Mouse (Mus musculus): ENCODE data around the gene Olfr978.
"Not testable (repeated sequence)": the region's sequence is repeated elsewhere in the genome, so short reads cannot be mapped to it uniquely, and the experiment has no call there.

Olfr978 gene

DNA sequence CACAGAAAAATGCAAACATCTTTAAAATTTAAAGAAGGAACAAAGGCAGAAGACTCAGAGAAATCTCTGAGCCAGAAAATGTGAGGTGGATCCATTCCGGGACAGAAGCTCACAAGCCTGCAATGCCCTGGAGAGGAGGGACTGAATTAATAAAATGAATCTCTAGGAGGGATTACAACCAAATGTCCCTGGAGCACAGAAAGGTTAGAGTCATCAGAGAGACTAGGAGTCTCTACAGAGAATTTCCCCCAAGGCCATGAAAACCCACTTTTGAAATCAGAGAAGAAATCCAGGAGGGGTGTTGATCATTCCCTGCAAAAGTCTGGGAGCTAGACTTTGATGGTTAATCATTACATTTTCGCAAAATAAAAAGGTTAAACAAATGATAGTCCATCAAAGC lies at the start of gene Olfr978:
TSS of gene Olfr978 (plus strand) at position 301 of the 400 bp plus-strand sequence.
- no peak for DNase-seq

DNA sequence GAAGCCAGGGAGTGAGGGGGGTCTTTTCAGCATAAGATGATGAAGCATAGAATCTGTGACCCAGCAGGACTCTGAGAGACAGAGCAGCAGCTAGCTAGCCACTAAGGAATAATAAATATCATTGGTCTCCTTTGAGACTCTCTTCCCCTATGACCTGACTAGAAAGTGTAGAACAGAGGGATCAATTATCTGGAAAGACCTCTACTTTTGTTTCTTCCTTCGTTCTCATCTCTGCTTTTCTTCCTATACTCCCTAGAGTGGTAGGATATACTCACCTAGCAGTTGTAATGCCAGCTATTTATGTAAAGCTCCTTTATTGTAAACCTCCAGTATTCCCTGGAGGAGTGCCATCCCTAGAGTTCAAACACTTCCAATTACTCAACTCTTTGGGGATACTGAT lies 40.0 kb upstream of the Olfr978 start, which contains the start of gene Olfr975:
TSS of gene Olfr975 (minus strand) at position 101 of the 400 bp plus-strand sequence.
- DNase-seq, result no peak

DNA sequence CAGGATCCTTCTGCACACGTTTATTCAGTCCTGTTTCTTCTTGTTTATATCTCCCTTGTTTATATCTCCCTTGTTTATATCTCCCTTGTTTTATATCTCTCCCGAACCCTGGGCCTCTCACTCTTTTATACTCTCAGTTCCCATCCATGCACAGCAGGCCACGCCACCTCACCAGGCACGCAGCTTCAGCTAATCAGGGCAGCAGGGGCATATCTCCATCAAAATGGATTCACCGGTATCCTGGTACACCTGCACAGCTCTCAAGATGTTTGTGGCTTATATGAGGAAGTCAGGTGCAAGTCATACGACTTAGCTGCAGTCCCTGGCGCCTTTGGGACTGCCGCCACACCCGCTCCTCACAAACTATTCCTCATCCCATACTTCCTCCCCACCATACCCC lies 30.9 kb upstream of the Olfr978 start, which contains the start of gene Olfr976:
TSS of gene Olfr976 (minus strand) at position 101 of the 400 bp plus-strand sequence.
- DNase-seq, result not testable (repeated sequence)

- DNase-seq, result not testable (repeated sequence)
Observed at GRCm38 (mm10) chr9:39976581-39977145, 15.2 kb upstream of the Olfr978 start.

DNA sequence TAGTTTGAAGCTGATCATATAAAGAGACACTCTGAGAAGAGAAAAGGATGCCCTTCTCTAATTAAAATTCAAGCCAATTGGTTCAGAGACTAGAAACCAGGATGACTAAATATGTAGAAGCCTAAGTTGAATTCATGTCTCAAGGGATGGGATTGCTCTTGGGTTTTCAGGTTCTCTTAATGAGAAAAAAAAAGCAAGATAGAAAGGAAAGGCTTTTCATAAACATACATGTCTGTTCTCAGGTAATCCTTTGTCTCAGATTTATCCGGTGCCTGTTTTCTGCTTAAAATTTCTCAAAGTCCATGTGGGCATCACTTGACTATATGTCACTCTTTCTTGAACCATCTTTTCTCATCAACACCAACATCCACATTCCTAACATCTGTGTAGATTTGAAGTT lies 11.5 kb downstream of the Olfr978 start, which contains the start of gene Olfr979:
TSS of gene Olfr979 (minus strand) at position 101 of the 400 bp plus-strand sequence.
- no peak for DNase-seq

DNA sequence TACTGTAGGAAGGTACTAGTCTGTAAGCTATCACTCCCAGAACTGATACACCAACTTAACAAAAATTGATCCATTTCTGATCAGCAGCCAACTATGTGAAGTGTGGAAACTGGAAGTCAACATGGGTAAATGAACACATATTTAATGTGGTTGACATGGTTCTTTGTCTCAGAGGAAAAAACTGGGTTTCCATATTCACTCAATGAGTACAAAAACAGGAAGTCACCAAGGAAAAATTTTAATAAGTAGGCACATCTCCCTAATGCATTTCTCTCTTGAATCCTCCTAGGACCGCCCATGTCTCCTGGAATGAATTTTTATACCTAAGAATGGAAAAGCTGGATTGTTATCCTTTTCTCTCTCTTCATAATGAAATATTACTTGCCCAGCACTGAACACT lies 17.6 kb downstream of the Olfr978 start, which contains the start of gene Olfr980:
TSS of gene Olfr980 (minus strand) at position 101 of the 400 bp plus-strand sequence.
- DNase-seq, result no peak

- DNase-seq, result no peak
Observed at GRCm38 (mm10) chr9:40021164-40021563, 29.3 kb downstream of the Olfr978 start, which contains the start of gene Olfr981. Gene Olfr981 (plus strand): TSS chr9:40021464.
